ENCODE assay signal across 8 mouse cellular contexts in genomic region chr4:40143533-40143871, GRCm38 (mm10). TPM values are rescaled to one million over a fixed set of nuclear protein-coding genes. Genes with fewer than 3 reads are reported as not detected.
DNase-seq lines count a peak whose midpoint lies in the region; ATAC-seq and TF ChIP-seq lines count a peak whose summit lies in the region.

No protein-coding gene starts in this region.

- peaks cover 2 to 19% of the 10 kb centered on the region in 2 experiments; a peak in 3 of 4 replicates for H3K4me1 ChIP-seq in heart, embryonic 14.5 days (ENCODE audit: control insufficient read depth in 2 of 2, insufficient read depth in 2 of 2, low read length in 2 of 2)
- H3K4me1 ChIP-seq in G1E (ENCODE audit: insufficient read depth, low read depth, low read length) = peaks cover 72% of the 10 kb centered on the region
- peaks cover 24% of the 10 kb centered on the region for H3K4me1 ChIP-seq in hindbrain, embryonic 10.5 days (replicated peaks)
- H3K4me1 ChIP-seq in midbrain, embryonic 11.5 days (ENCODE audit: control insufficient read depth, insufficient read depth, low read length) = peaks cover 16% of the 10 kb centered on the region

- no peaks in the 10 kb centered on the region for H3K9me3 ChIP-seq in heart, embryonic 14.5 days (ENCODE audit: control insufficient read depth, low read length)
- H3K9me3 ChIP-seq in G1E (replicated peaks) = no peaks in the 10 kb centered on the region
- no peaks in the 10 kb centered on the region for H3K9me3 ChIP-seq in hindbrain, embryonic 10.5 days
- no peaks in the 10 kb centered on the region for H3K9me3 ChIP-seq in midbrain, embryonic 11.5 days (ENCODE audit: control insufficient read depth, low read length)

- no peak for TF ChIP-seq CTCF in G1E (IDR thresholded peaks at IDR 0.05; ENCODE audit: low read depth, low read length)

- peak overlapping the region; percentile 82 for H3K9ac ChIP-seq in heart, embryonic 14.5 days (ENCODE audit: low read length)
- H3K9ac ChIP-seq in midbrain, embryonic 11.5 days (ENCODE audit: low read length) = peak overlapping the region; percentile 81

- peak overlapping the region; percentile 73 for H3K4me2 ChIP-seq in heart, embryonic 14.5 days (ENCODE audit: low read length)
- peak overlapping the region; percentile 73 for H3K4me2 ChIP-seq in midbrain, embryonic 11.5 days

- no peaks in the 10 kb centered on the region for H3K27me3 ChIP-seq in heart, embryonic 14.5 days (ENCODE audit: control insufficient read depth, insufficient read depth, low read length)
- no peaks in the 10 kb centered on the region for H3K27me3 ChIP-seq in G1E (ENCODE audit: insufficient read depth, low read length)
- H3K27me3 ChIP-seq in hindbrain, embryonic 10.5 days (ENCODE audit: insufficient read depth, poor library complexity, severe bottlenecking) = no peaks in the 10 kb centered on the region
- H3K27me3 ChIP-seq in midbrain, embryonic 11.5 days (ENCODE audit: control insufficient read depth, insufficient read depth, low read length) = no peaks in the 10 kb centered on the region

- no peaks in the 10 kb centered on the region for H3K36me3 ChIP-seq in heart, embryonic 14.5 days (ENCODE audit: control insufficient read depth, insufficient read depth, low read length)
- peaks cover 31% of the 10 kb centered on the region for H3K36me3 ChIP-seq in G1E (replicated peaks)
- no peaks in the 10 kb centered on the region for H3K36me3 ChIP-seq in hindbrain, embryonic 10.5 days
- no peaks in the 10 kb centered on the region for H3K36me3 ChIP-seq in midbrain, embryonic 11.5 days (ENCODE audit: control insufficient read depth, insufficient read depth, low read length)

- peak overlapping the region; percentile 55 to 91 for H3K27ac ChIP-seq in heart, embryonic 14.5 days (replicated peaks in 1 of 2; ENCODE audit: control insufficient read depth in 1 of 2, insufficient read depth in 1 of 2, low read depth in 2 of 2, low read length in 2 of 2)
- H3K27ac ChIP-seq in hindbrain, embryonic 10.5 days = peak overlapping the region; percentile 95
- peak overlapping the region; percentile 72 for H3K27ac ChIP-seq in midbrain, embryonic 11.5 days (ENCODE audit: low read depth, low read length)

- DNase-seq in heart, adult 9 months (ENCODE audit: low spot score in 2 of 2) = no peak
- no peak for DNase-seq in G1E (ENCODE audit: low spot score)
- no peak for DNase-seq in hindbrain, embryonic 10.5 days (ENCODE audit: low spot score)
- no peak for DNase-seq in midbrain, embryonic 11.5 days (ENCODE audit: low spot score, missing footprints)
- no peak for DNase-seq in adrenal gland, adult 8-10 months
- no peak for DNase-seq in cerebellum, adult 9-11 months
- no peak for DNase-seq in layer of hippocampus, postnatal 36 days

- peak overlapping the region; percentile 59 to 73 for H3K4me3 ChIP-seq in heart, embryonic 14.5 days (ENCODE audit: control insufficient read depth in 1 of 2, insufficient read depth in 1 of 2, low read depth in 1 of 2, low read length in 2 of 2)
- H3K4me3 ChIP-seq in G1E (ENCODE audit: low read depth, low read length) = peak overlapping the region; percentile 98
- peak overlapping the region; percentile 80 for H3K4me3 ChIP-seq in hindbrain, embryonic 10.5 days
- H3K4me3 ChIP-seq in midbrain, embryonic 11.5 days (ENCODE audit: low read depth, low read length) = peak overlapping the region; percentile 74

- peak; percentile 62; the same call in 1 of the 2 replicates for ATAC-seq in heart, embryonic 14.5 days (ENCODE audit: insufficient number of reproducible peaks, insufficient read depth, low FRiP score, low read depth)
- ATAC-seq in G1E (ENCODE audit: extremely low read depth, insufficient number of reproducible peaks, low FRiP score, poor library complexity, severe bottlenecking) = peak; percentile 3; the same call in 1 of the 2 replicates
- ATAC-seq in midbrain, embryonic 11.5 days (ENCODE audit: low FRiP score) = no peak

- 0% methylated on average over 26 of the region's 27 CpGs for WGBS in heart, embryonic 14.5 days
- under 1% methylated on average over 27 of the region's 27 CpGs for WGBS in hindbrain, embryonic 10.5 days
- under 1% methylated on average over 27 of the region's 27 CpGs for WGBS in midbrain, embryonic 11.5 days

RNA-seq across cellular contexts. Expression of gene Aco1, which starts 0.6 kb away (rescaled TPM):
- polyA plus RNA-seq in heart, embryonic 14.5 days (2014; fragmentation: Nextera tagmentation; extraction: Ambion mirVana) = 28.8 and 33.6 TPM in 2 replicates
- total RNA-seq in G1E (2014; fragmentation: Nextera tagmentation) (133 and 144 TPM in 2 replicates), G1E (2017) (119 and 120 TPM in 2 replicates)
- 28.4 and 34.1 TPM in 2 replicates for polyA plus RNA-seq in G1E (2012)
- polyA plus RNA-seq in hindbrain, embryonic 10.5 days (2016; fragmentation: Nextera tagmentation; extraction: Ambion mirVana) = 54.9 and 56.2 TPM in 2 replicates
- polyA plus RNA-seq in midbrain, embryonic 11.5 days (2014; fragmentation: Nextera tagmentation; extraction: Ambion mirVana) = 59.1 and 66.9 TPM in 2 replicates
- 100 to 1,000 TPM in 2 of 4 experiments, 10 to 100 TPM in 2; 76.7 to 161 (median 113) TPM for total RNA-seq in adrenal gland, adult 8-10 months (2022)
- total RNA-seq in layer of hippocampus, postnatal 36 days (2021) = 10 to 100 TPM; 30.6 to 35.6 TPM
